Mouse (Mus musculus) small intestine, adult 2 months (tissue): ENCODE measurements around the gene Smpdl3b.

Experiments
- CTCF ChIP-seq: fragments of 200-500 bp; IDR thresholded peaks from 2 replicates; pipeline ENCODE4 v1.5.1; 2012; ENCODE audit warnings: low read depth, mild to moderate bottlenecking, control low read depth, inconsistent platforms, low read length, moderate library complexity, mixed read lengths; ENCODE audit not compliant: insufficient replicate concordance, insufficient read length; ENCODE audit errors: extremely low read depth
- POLR2A ChIP-seq: fragments of 200-500 bp; IDR thresholded peaks from 2 replicates; pipeline ENCODE4 v1.6.1; 2012; ENCODE audit warnings: low read depth, mild to moderate bottlenecking, control low read depth, inconsistent platforms, low read length, moderate library complexity

GRCm38 (mm10) chr4:132802171-132802637 lies 45.2 kb upstream of the Smpdl3b start:
- no peak for TF ChIP-seq POLR2A
- no peak for TF ChIP-seq CTCF
